Mouse (Mus musculus): ENCODE results near the gene Ticam1. TPM values are rescaled to one million over a fixed set of nuclear protein-coding genes. Genes with fewer than 3 reads are reported as not detected.

Ticam1 gene
- total RNA-seq, 1 experiment = 2.8 TPM

GRCm38 (mm10) chr17:56298238-56298637 is 21.7 kb upstream of the Ticam1 start:
- no peaks in the 10 kb centered on the region for H3K9me3 ChIP-seq (ENCODE audit: control insufficient read depth, insufficient read depth, low read depth, low read length)
- no peaks in the 10 kb centered on the region for H3K36me3 ChIP-seq (ENCODE audit: control insufficient read depth, insufficient read depth, low read length, poor library complexity, severe bottlenecking)
- TF ChIP-seq HCFC1 (IDR thresholded peaks at IDR 0.05; ENCODE audit: borderline replicate concordance, insufficient read depth, low read length) = no peak
- 0 out of 2 replicates have a peak, but pooled peaks have one; percentile 22 for TF ChIP-seq CHD2 (IDR thresholded peaks at IDR 0.05; ENCODE audit: low read depth, low read length)
- H3K4me3 ChIP-seq (ENCODE audit: insufficient read depth in 1 of 2, low read depth in 1 of 2, low read length in 2 of 2, poor library complexity in 1 of 2, severe bottlenecking in 1 of 2) = no peak overlapping the region
- H3K4me1 ChIP-seq (ENCODE audit: control insufficient read depth in 2 of 2, insufficient read depth in 2 of 2, low read length in 2 of 2, poor library complexity in 1 of 2) = peaks cover 2 to 20% of the 10 kb centered on the region in 2 experiments; a peak in 3 of 4 replicates
- H3K9ac ChIP-seq (ENCODE audit: insufficient read depth, low read depth, low read length, poor library complexity, severe bottlenecking) = no peak overlapping the region
- DNase-seq (ENCODE audit: low read depth, low spot score) = no peak
- in situ Hi-C loops (cut with MboI; ENCODE audit: low sequenced_read_pairs in 2 of 2, unreplicated experiment in 2 of 2) = no loop called here
- no peak overlapping the region for H3K27ac ChIP-seq (ENCODE audit: insufficient read depth, low read depth, low read length, poor library complexity, severe bottlenecking)

GRCm38 (mm10) chr17:56296201-56296600 is 19.6 kb upstream of the Ticam1 start:
- Histone ChIP-seq H3K9ac (ENCODE audit: insufficient read depth, low read depth, low read length, poor library complexity, severe bottlenecking) (no peak overlapping the region), H3K36me3 (ENCODE audit: control insufficient read depth, insufficient read depth, low read length, poor library complexity, severe bottlenecking) (no peaks in the 10 kb centered on the region), H3K9me3 (ENCODE audit: control insufficient read depth, insufficient read depth, low read depth, low read length) (no peaks in the 10 kb centered on the region), H3K4me3 (ENCODE audit: insufficient read depth in 1 of 2, low read depth in 1 of 2, low read length in 2 of 2, poor library complexity in 1 of 2, severe bottlenecking in 1 of 2) (no peak overlapping the region), H3K27ac (ENCODE audit: insufficient read depth, low read depth, low read length, poor library complexity, severe bottlenecking) (no peak overlapping the region), H3K4me1 (ENCODE audit: control insufficient read depth in 2 of 2, insufficient read depth in 2 of 2, low read length in 2 of 2, poor library complexity in 1 of 2) (peaks cover 1 to 27% of the 10 kb centered on the region in 2 experiments; a peak in 2 of 4 replicates)
- in situ Hi-C loops (cut with MboI; ENCODE audit: low sequenced_read_pairs in 2 of 2, unreplicated experiment in 2 of 2) = no loop called here
- TF ChIP-seq ZC3H11A (IDR thresholded peaks at IDR 0.05; ENCODE audit: borderline replicate concordance, low read depth, low read length) (no peak), CHD2 (IDR thresholded peaks at IDR 0.05; ENCODE audit: low read depth, low read length) (no peak), HCFC1 (IDR thresholded peaks at IDR 0.05; ENCODE audit: borderline replicate concordance, insufficient read depth, low read length) (no peak), ZNF384 (IDR thresholded peaks at IDR 0.05; ENCODE audit: low read depth, low read length) (no peak), MAFK (IDR thresholded peaks at IDR 0.05; ENCODE audit: insufficient read depth, low read depth, low read length) (no peak)
- DNase-seq (ENCODE audit: low read depth, low spot score) = no peak

- TF ChIP-seq MAFK (IDR thresholded peaks at IDR 0.05; ENCODE audit: insufficient read depth, low read depth, low read length) = no peak
- TF ChIP-seq ZC3H11A (IDR thresholded peaks at IDR 0.05; ENCODE audit: borderline replicate concordance, low read depth, low read length) = no peak
- no peak for TF ChIP-seq CHD2 (IDR thresholded peaks at IDR 0.05; ENCODE audit: low read depth, low read length)
- TF ChIP-seq ZNF384 (IDR thresholded peaks at IDR 0.05; ENCODE audit: low read depth, low read length) = no peak
- TF ChIP-seq HCFC1 (IDR thresholded peaks at IDR 0.05; ENCODE audit: borderline replicate concordance, insufficient read depth, low read length) = no peak
Observed at GRCm38 (mm10) chr17:56294241-56294640, 17.7 kb upstream of the Ticam1 start.

GRCm38 (mm10) chr17:56293291-56293690 is 16.7 kb upstream of the Ticam1 start:
- Histone ChIP-seq H3K27ac (ENCODE audit: insufficient read depth, low read depth, low read length, poor library complexity, severe bottlenecking) (no peak overlapping the region), H3K9ac (ENCODE audit: insufficient read depth, low read depth, low read length, poor library complexity, severe bottlenecking) (no peak overlapping the region), H3K36me3 (ENCODE audit: control insufficient read depth, insufficient read depth, low read length, poor library complexity, severe bottlenecking) (no peaks in the 10 kb centered on the region), H3K4me1 (ENCODE audit: control insufficient read depth in 2 of 2, insufficient read depth in 2 of 2, low read length in 2 of 2, poor library complexity in 1 of 2) (peaks cover 12 to 19% of the 10 kb centered on the region in 2 experiments), H3K4me3 (ENCODE audit: insufficient read depth in 1 of 2, low read depth in 1 of 2, low read length in 2 of 2, poor library complexity in 1 of 2, severe bottlenecking in 1 of 2) (no peak overlapping the region), H3K9me3 (ENCODE audit: control insufficient read depth, insufficient read depth, low read depth, low read length) (no peaks in the 10 kb centered on the region)
- in situ Hi-C loops (cut with MboI; ENCODE audit: low sequenced_read_pairs in 2 of 2, unreplicated experiment in 2 of 2) = no loop called here
- TF ChIP-seq ZNF384 (IDR thresholded peaks at IDR 0.05; ENCODE audit: low read depth, low read length) (no peak), MAFK (IDR thresholded peaks at IDR 0.05; ENCODE audit: insufficient read depth, low read depth, low read length) (no peak), HCFC1 (IDR thresholded peaks at IDR 0.05; ENCODE audit: borderline replicate concordance, insufficient read depth, low read length) (no peak), CHD2 (IDR thresholded peaks at IDR 0.05; ENCODE audit: low read depth, low read length) (no peak)
- no peak for DNase-seq (ENCODE audit: low read depth, low spot score)

More at GRCm38 (mm10) chr17:56294241-56294640, 17.7 kb upstream of the Ticam1 start:
- DNase-seq (ENCODE audit: low read depth, low spot score) = no peak
- no peaks in the 10 kb centered on the region for H3K9me3 ChIP-seq (ENCODE audit: control insufficient read depth, insufficient read depth, low read depth, low read length)
- H3K9ac ChIP-seq (ENCODE audit: insufficient read depth, low read depth, low read length, poor library complexity, severe bottlenecking) = peak overlapping the region; percentile 41; the same call in 1 of the 2 replicates
- no peaks in the 10 kb centered on the region for H3K36me3 ChIP-seq (ENCODE audit: control insufficient read depth, insufficient read depth, low read length, poor library complexity, severe bottlenecking)
- H3K4me1 ChIP-seq (ENCODE audit: control insufficient read depth in 2 of 2, insufficient read depth in 2 of 2, low read length in 2 of 2, poor library complexity in 1 of 2) = peaks cover 6 to 17% of the 10 kb centered on the region in 2 experiments
- no peak overlapping the region for H3K27ac ChIP-seq (ENCODE audit: insufficient read depth, low read depth, low read length, poor library complexity, severe bottlenecking)
- in situ Hi-C loops (cut with MboI; ENCODE audit: low sequenced_read_pairs in 2 of 2, unreplicated experiment in 2 of 2) = no loop called here
- H3K4me3 ChIP-seq (ENCODE audit: insufficient read depth in 1 of 2, low read depth in 1 of 2, low read length in 2 of 2, poor library complexity in 1 of 2, severe bottlenecking in 1 of 2) = peak overlapping the region in 1 of 2 experiments; percentile 17; a peak in 1 of 4 replicates

Measured in ES-E14 (cell line).